ENCODE assay signal across 8 mouse cellular contexts in genomic region chr17:24936259-24937237, GRCm38 (mm10). TPM values are rescaled to one million over a fixed set of nuclear protein-coding genes. Genes with fewer than 3 reads are reported as not detected.
A peak's percentile ranks its signal among the peaks of the same experiment; 100 is the strongest.
DNase-seq lines count a peak whose midpoint lies in the region; ATAC-seq lines count a peak whose summit lies in the region.

Gene Mapk8ip3, minus strand, starts transcription at chr17:24936977.

- peak within 1 kb of the TSS; percentile 76 for H3K4me3 ChIP-seq in brown adipose tissue, adult 24 weeks (ENCODE audit: insufficient read depth, low read depth, low read length)
- H3K4me3 ChIP-seq in heart, embryonic 14.5 days (ENCODE audit: control insufficient read depth in 1 of 2, insufficient read depth in 1 of 2, low read depth in 1 of 2, low read length in 2 of 2) = peak within 1 kb of the TSS; percentile 73 to 80
- H3K4me3 ChIP-seq in liver, embryonic 13.5 days (replicated peaks) = peak within 1 kb of the TSS; percentile 82
- peak within 1 kb of the TSS; percentile 97 for H3K4me3 ChIP-seq in stomach, embryonic 16.5 days (replicated peaks; ENCODE audit: low read length)

- under 1% methylated on average over 78 of the region's 78 CpGs for WGBS in heart, embryonic 14.5 days
- under 1% methylated on average over 78 of the region's 78 CpGs for WGBS in liver, embryonic 13.5 days (ENCODE audit: insufficient replicate concordance)
- WGBS in stomach, embryonic 16.5 days = under 1% methylated on average over 78 of the region's 78 CpGs

- H3K36me3 ChIP-seq in heart, embryonic 14.5 days (ENCODE audit: control insufficient read depth, insufficient read depth, low read length) = peaks cover 19% of the 10 kb centered on the region; the same call in 1 of the 2 replicates
- H3K36me3 ChIP-seq in liver, embryonic 13.5 days = peaks cover 18% of the 10 kb centered on the region
- H3K36me3 ChIP-seq in stomach, embryonic 16.5 days (ENCODE audit: control insufficient read depth, insufficient read depth, low read length) = no peaks in the 10 kb centered on the region

- H3K9me3 ChIP-seq in heart, embryonic 14.5 days (ENCODE audit: control insufficient read depth, low read length) = no peaks in the 10 kb centered on the region
- no peaks in the 10 kb centered on the region for H3K9me3 ChIP-seq in liver, embryonic 13.5 days (replicated peaks)
- no peaks in the 10 kb centered on the region for H3K9me3 ChIP-seq in stomach, embryonic 16.5 days (replicated peaks; ENCODE audit: control insufficient read depth, low read length)

- H3K27ac ChIP-seq in brown adipose tissue, adult 24 weeks (replicated peaks; ENCODE audit: low read depth, low read length) = peak within 1 kb of the TSS; percentile 85
- peak within 1 kb of the TSS; percentile 63 to 83 for H3K27ac ChIP-seq in heart, embryonic 14.5 days (replicated peaks in 1 of 2; ENCODE audit: control insufficient read depth in 1 of 2, insufficient read depth in 1 of 2, low read depth in 2 of 2, low read length in 2 of 2)
- peak within 1 kb of the TSS; percentile 90 for H3K27ac ChIP-seq in liver, embryonic 13.5 days
- peak within 1 kb of the TSS; percentile 82 for H3K27ac ChIP-seq in stomach, embryonic 16.5 days (ENCODE audit: low read length)

- peak within 1 kb of the TSS; percentile 80 for H3K9ac ChIP-seq in heart, embryonic 14.5 days (ENCODE audit: low read length)
- H3K9ac ChIP-seq in liver, embryonic 13.5 days = peak within 1 kb of the TSS; percentile 88
- H3K9ac ChIP-seq in stomach, embryonic 16.5 days (ENCODE audit: low read length) = peak within 1 kb of the TSS; percentile 83

- peak; percentile 97 for DNase-seq in CD4-positive, CD25-positive, alpha-beta regulatory T cell, adult 2 months (ENCODE audit: low read depth, low spot score)
- peak; percentile 75 for DNase-seq in fibroblast of lung, adult 2 months (ENCODE audit: low read depth)
- DNase-seq in kidney, postnatal 14 days = peak; percentile 96
- peak; percentile 97 for DNase-seq in liver, embryonic 13.5 days
- peak; percentile 96 for DNase-seq in neural tube, embryonic 10.5 days (ENCODE audit: extremely low spot score, low spot score)

- no peaks in the 10 kb centered on the region for H3K27me3 ChIP-seq in heart, embryonic 14.5 days (ENCODE audit: control insufficient read depth, insufficient read depth, low read length)
- no peaks in the 10 kb centered on the region for H3K27me3 ChIP-seq in liver, embryonic 13.5 days
- no peaks in the 10 kb centered on the region for H3K27me3 ChIP-seq in stomach, embryonic 16.5 days (ENCODE audit: control insufficient read depth, insufficient read depth, low read length)

- peaks cover 12% of the 10 kb centered on the region for H3K4me1 ChIP-seq in brown adipose tissue, adult 24 weeks (ENCODE audit: control insufficient read depth, insufficient read depth, insufficient read length, low read length)
- H3K4me1 ChIP-seq in heart, embryonic 14.5 days (ENCODE audit: control insufficient read depth in 2 of 2, insufficient read depth in 2 of 2, low read length in 2 of 2) = peaks cover 6 to 19% of the 10 kb centered on the region in 2 experiments
- peaks cover 41% of the 10 kb centered on the region for H3K4me1 ChIP-seq in liver, embryonic 13.5 days (replicated peaks)
- peaks cover 20% of the 10 kb centered on the region for H3K4me1 ChIP-seq in stomach, embryonic 16.5 days (ENCODE audit: control insufficient read depth, insufficient read depth, low read length)

- peak within 1 kb of the TSS; percentile 68 for H3K4me2 ChIP-seq in heart, embryonic 14.5 days (ENCODE audit: low read length)
- peak within 1 kb of the TSS; percentile 87 for H3K4me2 ChIP-seq in liver, embryonic 13.5 days
- H3K4me2 ChIP-seq in stomach, embryonic 16.5 days (ENCODE audit: low read depth, low read length) = peak within 1 kb of the TSS; percentile 86

- peak; percentile 96 for ATAC-seq in heart, embryonic 14.5 days (ENCODE audit: insufficient number of reproducible peaks, insufficient read depth, low FRiP score, low read depth)
- ATAC-seq in liver, embryonic 13.5 days (ENCODE audit: low read depth) = peak; percentile 97
- peak; percentile 97 for ATAC-seq in stomach, embryonic 16.5 days (ENCODE audit: insufficient read depth, low FRiP score)

RNA-seq across cellular contexts. Expression of gene Mapk8ip3, which starts in this region (rescaled TPM):
- polyA plus RNA-seq in brown adipose tissue, adult 24 weeks (2012; ENCODE audit: insufficient read depth, insufficient read length, missing spikeins) = 12.0 and 24.2 TPM in 2 replicates
- 27.8 and 31.0 TPM in 2 replicates for polyA plus RNA-seq in heart, embryonic 14.5 days (2014; fragmentation: Nextera tagmentation; extraction: Ambion mirVana)
- 7.6 and 8.6 TPM in 2 replicates for polyA plus RNA-seq in liver, embryonic 13.5 days (2015; fragmentation: Nextera tagmentation; extraction: Ambion mirVana)
- polyA plus RNA-seq in stomach, embryonic 16.5 days (2015; fragmentation: Nextera tagmentation; extraction: Ambion mirVana) = 32.8 and 33.4 TPM in 2 replicates

Comparison
In these comparisons a context has a peak if more than half of its experiments do, and no peak if none do; other contexts are left out.
1. Peak in every context shown above with its lines: DNase-seq, ATAC-seq, H3K4me3 ChIP-seq and H3K27ac ChIP-seq.